Mouse (Mus musculus): ENCODE measurements around the gene Nt5dc1. TPM values are rescaled to one million over a fixed set of nuclear protein-coding genes. Genes with fewer than 3 reads are reported as not detected.
A peak's percentile ranks its signal among the peaks of the same experiment; 100 is the strongest.

Gene Nt5dc1
- polyA plus RNA-seq, 1 experiment = 4.0 TPM

GRCm38 (mm10) chr10:34297299-34297979 lies 120.9 kb downstream of the Nt5dc1 start, which contains the start of gene Tspyl4:
Tspyl4 (plus strand) TSS chr10:34297442.
- Histone ChIP-seq H3K4me2 (ENCODE audit: low read depth) (peak within 1 kb of the TSS; percentile 94), H3K79me2 (ENCODE audit: control insufficient read depth, insufficient read depth) (no peaks in the 10 kb centered on the region), H3K36me3 (ENCODE audit: control insufficient read depth, insufficient read depth) (no peaks in the 10 kb centered on the region), H3K27me3 (ENCODE audit: control insufficient read depth, insufficient read depth, insufficient read length) (no peaks in the 10 kb centered on the region), H3ac (ENCODE audit: control insufficient read depth, insufficient read length) (peak within 1 kb of the TSS; percentile 18), H3K4me3 (peak within 1 kb of the TSS; percentile 79)
- TF ChIP-seq MYOD1 (IDR thresholded peaks at IDR 0.05; ENCODE audit: control insufficient read depth in 1 of 3, insufficient read length in 2 of 3, low read depth in 2 of 3) = peak; percentile 5 to 84 (median 72)
- TF ChIP-seq MYOG (IDR thresholded peaks at IDR 0.05; ENCODE audit: control insufficient read depth in 1 of 3, insufficient read depth in 1 of 3, insufficient read length in 2 of 3, low read depth in 2 of 3) = peak in 2 of 3 experiments; percentile 55 to 77
- TF ChIP-seq SRF (IDR thresholded peaks at IDR 0.05; ENCODE audit: control insufficient read depth, insufficient read length, low read depth) = no peak
- peak; percentile 60 for TF ChIP-seq POLR2AphosphoS2 (IDR thresholded peaks at IDR 0.05; ENCODE audit: insufficient read length, low read depth)
- no peak for TF ChIP-seq REST (IDR thresholded peaks at IDR 0.05; ENCODE audit: insufficient read depth, insufficient read length)
- no peak for TF ChIP-seq TCF3 (IDR thresholded peaks at IDR 0.05; ENCODE audit: insufficient read length, low read depth)
- TF ChIP-seq USF1 (IDR thresholded peaks at IDR 0.05; ENCODE audit: low read depth) = no peak
- peak; percentile 44 for TF ChIP-seq POLR2A (IDR thresholded peaks at IDR 0.05; ENCODE audit: insufficient read length, low read depth)

- H3K36me3 ChIP-seq (ENCODE audit: control insufficient read depth, insufficient read depth) = no peaks in the 10 kb centered on the region
- peak overlapping the region; percentile 18 for H3ac ChIP-seq (ENCODE audit: control insufficient read depth, insufficient read length)
- peak overlapping the region; percentile 94 for H3K4me2 ChIP-seq (ENCODE audit: low read depth)
- H3K4me3 ChIP-seq = peak overlapping the region; percentile 79
- no peak for TF ChIP-seq POLR2AphosphoS2 (IDR thresholded peaks at IDR 0.05; ENCODE audit: insufficient read length, low read depth)
- TF ChIP-seq POLR2A (IDR thresholded peaks at IDR 0.05; ENCODE audit: insufficient read length, low read depth) = no peak
- TF ChIP-seq MYOG (IDR thresholded peaks at IDR 0.05; ENCODE audit: control insufficient read depth in 1 of 3, insufficient read depth in 1 of 3, insufficient read length in 2 of 3, low read depth in 2 of 3) = no peak
- no peak for TF ChIP-seq USF1 (IDR thresholded peaks at IDR 0.05; ENCODE audit: low read depth)
- no peak for TF ChIP-seq CEBPB (IDR thresholded peaks at IDR 0.05; ENCODE audit: insufficient read depth, poor library complexity, severe bottlenecking)
- no peak for TF ChIP-seq REST (IDR thresholded peaks at IDR 0.05; ENCODE audit: insufficient read depth, insufficient read length)
- no peak for TF ChIP-seq SRF (IDR thresholded peaks at IDR 0.05; ENCODE audit: control insufficient read depth, insufficient read length, low read depth)
- TF ChIP-seq MYOD1 (IDR thresholded peaks at IDR 0.05; ENCODE audit: control insufficient read depth in 1 of 3, insufficient read length in 2 of 3, low read depth in 2 of 3) = no peak
- H3K79me2 ChIP-seq (ENCODE audit: control insufficient read depth, insufficient read depth) = no peaks in the 10 kb centered on the region
- H3K27me3 ChIP-seq (ENCODE audit: control insufficient read depth, insufficient read depth, insufficient read length) = no peaks in the 10 kb centered on the region
Measured at GRCm38 (mm10) chr10:34296911-34297298, 121.4 kb downstream of the Nt5dc1 start.

GRCm38 (mm10) chr10:34282420-34283238 lies 135.7 kb downstream of the Nt5dc1 start:
- H3K79me2 ChIP-seq (ENCODE audit: control insufficient read depth, insufficient read depth) = peaks cover 29% of the 10 kb centered on the region
- H3ac ChIP-seq (ENCODE audit: control insufficient read depth, insufficient read length) = peak overlapping the region; percentile 64
- TF ChIP-seq POLR2AphosphoS2 (IDR thresholded peaks at IDR 0.05; ENCODE audit: insufficient read length, low read depth) (peak; percentile 27), MYOD1 (IDR thresholded peaks at IDR 0.05; ENCODE audit: control insufficient read depth in 1 of 3, insufficient read length in 2 of 3, low read depth in 2 of 3) (no peak), E2F4 (IDR thresholded peaks at IDR 0.05; ENCODE audit: insufficient read depth) (no peak)
- peak overlapping the region; percentile 90 for H3K4me2 ChIP-seq (ENCODE audit: low read depth)
- peak overlapping the region; percentile 78 for H3K4me3 ChIP-seq
- H3K36me3 ChIP-seq (ENCODE audit: control insufficient read depth, insufficient read depth) = peaks cover 6% of the 10 kb centered on the region
- H3K27me3 ChIP-seq (ENCODE audit: control insufficient read depth, insufficient read depth, insufficient read length) = no peaks in the 10 kb centered on the region

GRCm38 (mm10) chr10:34281962-34282388 lies 136.4 kb downstream of the Nt5dc1 start, which contains the start of gene Tspyl1:
Tspyl1 (plus strand) TSS chr10:34282190.
- H3K4me2 ChIP-seq (ENCODE audit: low read depth) = peak within 1 kb of the TSS; percentile 94
- peak; percentile 66 for TF ChIP-seq SRF (IDR thresholded peaks at IDR 0.05; ENCODE audit: control insufficient read depth, insufficient read length, low read depth)
- no peak for TF ChIP-seq MYOD1 (IDR thresholded peaks at IDR 0.05; ENCODE audit: control insufficient read depth in 1 of 3, insufficient read length in 2 of 3, low read depth in 2 of 3)
- TF ChIP-seq USF1 (IDR thresholded peaks at IDR 0.05; ENCODE audit: low read depth) = peak; percentile 82
- TF ChIP-seq TCF12 (IDR thresholded peaks at IDR 0.05; ENCODE audit: insufficient read depth, poor library complexity, severe bottlenecking) = no peak
- no peak for TF ChIP-seq REST (IDR thresholded peaks at IDR 0.05; ENCODE audit: insufficient read depth, insufficient read length)
- no peak for TF ChIP-seq CEBPB (IDR thresholded peaks at IDR 0.05; ENCODE audit: insufficient read depth, poor library complexity, severe bottlenecking)
- no peak for TF ChIP-seq TCF3 (IDR thresholded peaks at IDR 0.05; ENCODE audit: insufficient read length, low read depth)
- TF ChIP-seq MAX (IDR thresholded peaks at IDR 0.05; ENCODE audit: low read depth) = no peak
- TF ChIP-seq E2F4 (IDR thresholded peaks at IDR 0.05; ENCODE audit: insufficient read depth) = no peak
- TF ChIP-seq POLR2A (IDR thresholded peaks at IDR 0.05; ENCODE audit: insufficient read length, low read depth) = peak; percentile 83
- peak; percentile 89 for TF ChIP-seq POLR2AphosphoS2 (IDR thresholded peaks at IDR 0.05; ENCODE audit: insufficient read length, low read depth)
- peak in 1 of 3 experiments; percentile 1 for TF ChIP-seq MYOG (IDR thresholded peaks at IDR 0.05; ENCODE audit: control insufficient read depth in 1 of 3, insufficient read depth in 1 of 3, insufficient read length in 2 of 3, low read depth in 2 of 3)

More at GRCm38 (mm10) chr10:34281962-34282388, 136.4 kb downstream of the Nt5dc1 start, which contains the start of gene Tspyl1:
- Histone ChIP-seq H3K36me3 (ENCODE audit: control insufficient read depth, insufficient read depth) (no peaks in the 10 kb centered on the region), H3K79me2 (ENCODE audit: control insufficient read depth, insufficient read depth) (peaks cover 29% of the 10 kb centered on the region), H3K4me3 (peak within 1 kb of the TSS; percentile 78), H3K27me3 (ENCODE audit: control insufficient read depth, insufficient read depth, insufficient read length) (peaks cover 4% of the 10 kb centered on the region), H3ac (ENCODE audit: control insufficient read depth, insufficient read length) (peak within 1 kb of the TSS; percentile 64)
